Mouse (Mus musculus): ENCODE measurements around the gene Dnph1.

DNA sequence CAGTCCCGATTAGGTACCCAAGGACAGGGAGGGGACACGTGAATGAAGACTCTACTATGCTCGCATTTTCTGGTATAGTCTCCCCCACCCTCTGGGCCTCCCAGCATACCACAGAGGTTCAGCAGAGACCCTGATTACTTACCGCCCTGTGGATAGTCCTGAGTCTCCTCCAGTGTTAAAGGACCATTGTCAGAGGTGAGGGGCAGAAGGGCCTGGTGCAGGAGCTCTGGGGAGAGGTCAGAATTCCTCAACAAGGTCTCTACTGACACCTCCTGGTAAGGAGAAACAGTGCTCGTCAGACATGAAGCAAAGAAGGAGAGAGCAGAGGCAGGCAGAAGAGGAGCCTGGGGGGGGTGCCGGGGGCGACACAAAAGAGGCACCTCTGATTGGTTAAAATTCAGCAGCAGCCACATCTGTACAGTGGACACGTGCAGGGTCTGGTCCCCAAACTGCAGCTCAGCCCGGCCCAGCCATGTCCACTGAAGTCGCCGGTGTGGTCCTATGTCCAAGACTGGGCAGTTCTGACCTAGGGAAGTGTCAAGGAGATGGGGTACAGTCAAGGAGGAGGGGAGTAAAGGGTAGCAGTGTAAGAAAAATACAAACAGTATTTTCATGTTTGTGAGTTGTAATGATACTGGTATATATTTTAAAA is 14.7 kb downstream of the Dnph1 start:
- TF ChIP-seq POLR2A (IDR thresholded peaks at IDR 0.05; ENCODE audit: borderline replicate concordance, control insufficient read depth, low read depth, low read length) (no peak), CTCF (IDR thresholded peaks at IDR 0.05; ENCODE audit: control insufficient read depth, insufficient read depth, low read length) (no peak)
